Mouse (Mus musculus): ENCODE measurements at regions not wholly inside any gene's neighbourhood (a gene's known extent, or its start where the extent isn't known, plus 50 kb on each side); places are given as distances from the start of the nearest gene placed in this dataset.

DNA sequence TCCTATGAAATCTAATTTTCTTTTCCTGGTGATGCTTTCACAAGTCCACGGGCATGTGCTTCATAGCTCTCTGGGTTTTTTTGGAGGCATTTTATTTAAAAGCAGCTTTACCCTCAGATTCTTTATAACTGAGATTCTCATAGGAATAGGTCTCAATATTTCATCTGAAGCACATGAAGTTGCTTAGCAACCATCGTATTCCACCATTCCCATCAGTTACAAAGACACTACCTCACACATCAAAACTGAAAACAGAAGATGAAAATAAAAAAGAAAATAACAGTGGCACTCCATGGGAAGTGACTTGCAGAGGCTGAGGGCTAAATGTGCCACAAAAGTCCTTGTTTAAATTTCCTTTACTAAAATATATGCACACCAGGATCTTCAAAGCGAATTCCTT is 384.0 kb upstream of the 1700015G11Rik start:
- DNase-seq (ENCODE audit: low spot score in 2 of 2), result no peak

DNA sequence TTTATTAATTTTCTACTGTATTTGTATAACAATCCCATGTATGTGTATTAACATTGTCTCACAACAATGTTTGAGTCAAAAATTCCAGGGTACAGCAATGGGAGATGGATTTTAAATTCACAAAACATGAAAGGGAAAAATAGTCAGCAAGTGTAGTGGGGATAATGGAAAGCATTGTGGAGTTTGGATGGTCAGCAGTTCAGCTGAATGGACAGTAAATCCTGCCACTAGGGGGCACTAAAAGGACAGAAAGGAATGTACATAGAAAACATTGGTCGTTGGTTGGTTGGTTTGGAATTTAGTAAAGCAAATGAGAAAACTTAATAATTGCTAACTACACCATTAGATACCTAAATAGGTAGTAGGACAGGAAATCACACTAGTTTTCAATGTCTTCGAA is 376.3 kb upstream of the 1700015G11Rik start:
- DNase-seq (ENCODE audit: low spot score in 2 of 2), result peak in 1 of 2 experiments; percentile 57

Data from adrenal gland, adult 18-20 months (tissue).